ENCODE assay signal across 16 mouse cellular contexts in genomic region chr16:11621042-11621441, GRCm38 (mm10).
"Had no signal": no experiment of that assay in that cellular context is flagged by ENCODE, and none has a peak within 500 bp of the region (broad histone marks: within the 10 kb centered on the region; RNA-seq: fewer than 3 reads in every experiment).

No protein-coding gene starts in this region.

- ATAC-seq: hindbrain, embryonic 16.5 days; inflammation-experienced regulatory T-cells, adult 6 months; intestine, embryonic 15.5 days; intestine, postnatal 0 days had no signal

- DNase-seq: gastrocnemius, adult 2 months; gastrocnemius, postnatal 10 days; gastrocnemius, postnatal 25 days; heart, adult 2 months; heart, postnatal 4 days; kidney, adult 18-20 months; kidney, adult 8-10 months; kidney, postnatal 10 days; kidney, postnatal 25 days; kidney, postnatal 4 days; left cerebral cortex, postnatal 4 days; liver, embryonic 13.5 days had no signal
